Mouse (Mus musculus): ENCODE measurements around the gene Cdc42bpg.

DNA sequence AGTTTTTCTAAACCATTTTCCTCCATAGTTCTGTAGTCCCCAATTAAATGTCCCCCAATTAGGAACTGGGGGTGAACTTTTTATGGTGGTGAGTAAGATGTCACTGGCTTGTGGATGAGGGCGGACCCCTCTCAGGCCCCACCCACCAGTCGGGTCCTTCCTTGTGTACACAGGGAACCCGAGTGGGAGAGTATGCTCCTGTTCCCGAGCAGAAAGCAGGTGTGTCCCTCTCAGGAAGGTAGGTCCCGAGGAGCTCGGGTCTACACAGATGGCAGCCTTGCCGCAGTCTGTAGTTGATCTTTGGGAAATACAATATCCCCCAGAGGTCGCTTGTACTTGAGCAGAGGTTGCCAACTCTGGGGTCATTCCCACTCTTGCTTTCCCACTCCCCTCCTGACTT is 21.0 kb upstream of the Cdc42bpg start:
- TF ChIP-seq CTCF (IDR thresholded peaks at IDR 0.05; ENCODE audit: low read depth, low read length): no peak
- no peak for TF ChIP-seq POLR2A (IDR thresholded peaks at IDR 0.05; ENCODE audit: borderline replicate concordance, low read depth, low read length)
